Mouse (Mus musculus) CH12.LX (cell line): ENCODE results near the gene Dapk3. TPM values are rescaled to one million over a fixed set of nuclear protein-coding genes. Genes with fewer than 3 reads are reported as not detected.
A peak's percentile ranks its signal among the peaks of the same experiment; 100 is the strongest.

Source experiments
- DNase-seq: peaks from one replicate; pipeline ENCODE4 v3.0.0-alpha.2; 2013; ENCODE audit errors: extremely low read depth
- H3K27ac ChIP-seq: 2 replicates; pipeline ENCODE4 v1.5.1; 2012; ENCODE audit warnings: low read depth, mild to moderate bottlenecking, control low read depth, moderate library complexity; ENCODE audit not compliant: insufficient read depth
- H3K27me3 ChIP-seq: replicated peaks from 2 replicates; pipeline ENCODE3; 2012; ENCODE audit warnings: inconsistent platforms
- H3K36me3 ChIP-seq, 2 experiments: replicated peaks in 1 of 2; 2 replicates each; pipeline versions ENCODE3 to v1.6.1; 2012; ENCODE audit warnings: inconsistent platforms in 1 of 2, low read length in 1 of 2, mild to moderate bottlenecking in 1 of 2, mixed read lengths in 1 of 2, moderate library complexity in 1 of 2; ENCODE audit not compliant: control insufficient read depth in 1 of 2, insufficient read depth in 1 of 2
- H3K4me1 ChIP-seq, 2 experiments: 2 replicates each; pipeline ENCODE4 v1.6.1; 2012; ENCODE audit warnings: inconsistent platforms in 1 of 2, moderate library complexity in 1 of 2; ENCODE audit not compliant: insufficient read depth in 2 of 2, control insufficient read depth in 1 of 2
- H3K4me2 ChIP-seq: 2 replicates; pipeline ENCODE4 v1.6.1; 2012; ENCODE audit warnings: low read depth, mild to moderate bottlenecking, control low read depth; ENCODE audit not compliant: poor library complexity, insufficient read depth, severe bottlenecking
- H3K4me3 ChIP-seq, 3 experiments: fragments of 150-350 bp in 1 of 3; sonication (generic) in 1 of 3; replicated peaks in 1 of 3; 2 replicates each; pipeline versions ENCODE3 to v1.5.1; 2011 to 2012; ENCODE audit warnings: low read depth in 2 of 3, low read length in 2 of 3, mild to moderate bottlenecking in 2 of 3, moderate library complexity in 2 of 3, control low read depth in 1 of 3, improper control_type of control experiment in 1 of 3, inconsistent platforms in 1 of 3, mixed read lengths in 1 of 3; ENCODE audit not compliant: poor library complexity in 1 of 3
- H3K79me2 ChIP-seq: replicated peaks from 2 replicates; pipeline ENCODE4 v1.6.1; 2012; ENCODE audit warnings: mild to moderate bottlenecking, moderate library complexity; ENCODE audit not compliant: control insufficient read depth, poor library complexity, insufficient read depth, severe bottlenecking; ENCODE audit errors: extremely low read depth
- H3K9ac ChIP-seq: 2 replicates; pipeline ENCODE4 v1.6.1; 2012; ENCODE audit warnings: low read depth, mild to moderate bottlenecking, control low read depth, moderate library complexity; ENCODE audit not compliant: insufficient read depth
- H3K9me3 ChIP-seq: replicated peaks from 2 replicates; pipeline ENCODE3; 2012; ENCODE audit warnings: low read length, inconsistent platforms, mixed read lengths
- BHLHE40 ChIP-seq: IDR thresholded peaks from 2 replicates; pipeline ENCODE4 v1.6.1; 2011; ENCODE audit warnings: mild to moderate bottlenecking, low read depth, low read length, improper control_type of control experiment
- CHD1 ChIP-seq: IDR thresholded peaks from 2 replicates; pipeline ENCODE4 v1.6.1; 2012; ENCODE audit warnings: low read depth, low read length, improper control_type of control experiment, inconsistent platforms
- CHD2 ChIP-seq: IDR thresholded peaks from 2 replicates; pipeline ENCODE4 v1.6.1; 2011; ENCODE audit warnings: low read length, improper control_type of control experiment
- ELF1 ChIP-seq: IDR thresholded peaks from 2 replicates; pipeline ENCODE4 v1.6.1; 2014; ENCODE audit warnings: low read depth, mild to moderate bottlenecking, inconsistent platforms, low read length, improper control_type of control experiment
- GABPA ChIP-seq: IDR thresholded peaks from 2 replicates; pipeline ENCODE4 v1.6.1; 2012; ENCODE audit warnings: low read depth, low read length, improper control_type of control experiment, inconsistent platforms; ENCODE audit not compliant: insufficient replicate concordance
- HCFC1 ChIP-seq: IDR thresholded peaks from 2 replicates; pipeline ENCODE4 v1.6.1; 2012; ENCODE audit warnings: low read depth, mild to moderate bottlenecking, inconsistent platforms, low read length, improper control_type of control experiment
- IRF4 ChIP-seq: IDR thresholded peaks from 2 replicates; pipeline ENCODE4 v1.6.1; 2014; ENCODE audit warnings: low read depth, mild to moderate bottlenecking, inconsistent platforms, low read length, improper control_type of control experiment
- KAT2A ChIP-seq: IDR thresholded peaks from 2 replicates; pipeline ENCODE4 v1.6.1; 2012; ENCODE audit warnings: low read length, improper control_type of control experiment, inconsistent platforms; ENCODE audit not compliant: insufficient replicate concordance
- MAZ ChIP-seq: IDR thresholded peaks from 2 replicates; pipeline ENCODE4 v1.6.1; 2012; ENCODE audit warnings: low read depth, mild to moderate bottlenecking, inconsistent platforms, low read length, improper control_type of control experiment, moderate library complexity
- MEF2A ChIP-seq: IDR thresholded peaks from 2 replicates; pipeline ENCODE4 v1.6.1; 2014; ENCODE audit warnings: low read depth, mild to moderate bottlenecking, inconsistent platforms, low read length, improper control_type of control experiment, borderline replicate concordance
- MXI1 ChIP-seq: IDR thresholded peaks from 2 replicates; pipeline ENCODE4 v1.6.1; 2011; ENCODE audit warnings: mild to moderate bottlenecking, low read depth, low read length, improper control_type of control experiment
- MYC ChIP-seq: IDR thresholded peaks from 2 replicates; pipeline ENCODE4 v1.6.1; 2011; ENCODE audit warnings: low read depth, mild to moderate bottlenecking, improper control_type of control experiment, low read length
- NELFE ChIP-seq: IDR thresholded peaks from 2 replicates; pipeline ENCODE4 v1.6.1; 2011; ENCODE audit warnings: low read depth, low read length, improper control_type of control experiment
- NRF1 ChIP-seq: IDR thresholded peaks from 2 replicates; pipeline ENCODE4 v1.6.1; 2014; ENCODE audit warnings: low read depth, mild to moderate bottlenecking, inconsistent platforms, low read length, improper control_type of control experiment, moderate library complexity
- PAX5 ChIP-seq: IDR thresholded peaks from 2 replicates; pipeline ENCODE4 v1.6.1; 2012; ENCODE audit warnings: low read length, inconsistent platforms, mixed read lengths
- POLR2A ChIP-seq: IDR thresholded peaks from 2 replicates; pipeline ENCODE4 v1.6.1; 2011; ENCODE audit warnings: low read depth, mild to moderate bottlenecking, improper control_type of control experiment, low read length
- RCOR1 ChIP-seq: conservative IDR thresholded peaks from 2 replicates; pipeline ENCODE4 v1.6.1; 2012; ENCODE audit warnings: low read depth, mild to moderate bottlenecking, inconsistent platforms, low read length, improper control_type of control experiment
- SIN3A ChIP-seq: IDR thresholded peaks from 2 replicates; pipeline ENCODE4 v1.6.1; 2012; ENCODE audit warnings: low read length, improper control_type of control experiment, inconsistent platforms
- SMC3 ChIP-seq: IDR thresholded peaks from 2 replicates; pipeline ENCODE4 v1.6.1; 2011; ENCODE audit warnings: low read depth, low read length, improper control_type of control experiment
- TCF12 ChIP-seq: IDR thresholded peaks from 2 replicates; pipeline ENCODE4 v1.6.1; 2014; ENCODE audit warnings: low read depth, mild to moderate bottlenecking, inconsistent platforms, low read length, improper control_type of control experiment
- UBTF ChIP-seq: IDR thresholded peaks from 2 replicates; pipeline ENCODE4 v1.6.1; 2012; ENCODE audit warnings: low read depth, mild to moderate bottlenecking, inconsistent platforms, low read length, improper control_type of control experiment, moderate library complexity
- USF1 ChIP-seq: IDR thresholded peaks from 2 replicates; pipeline ENCODE4 v1.6.1; 2014; ENCODE audit warnings: low read depth, mild to moderate bottlenecking, inconsistent platforms, low read length, improper control_type of control experiment
- USF2 ChIP-seq: conservative IDR thresholded peaks from 2 replicates; pipeline ENCODE4 v1.6.1; 2011; ENCODE audit warnings: low read depth, low read length, improper control_type of control experiment
- ZC3H11A ChIP-seq: IDR thresholded peaks from 2 replicates; pipeline ENCODE4 v1.6.1; 2012; ENCODE audit warnings: low read depth, mild to moderate bottlenecking, inconsistent platforms, low read length, improper control_type of control experiment
- ZKSCAN1 ChIP-seq: IDR thresholded peaks from 2 replicates; pipeline ENCODE4 v1.6.1; 2012; ENCODE audit warnings: low read depth, inconsistent platforms, low read length, improper control_type of control experiment, borderline replicate concordance
- ZMIZ1 ChIP-seq: IDR thresholded peaks from 2 replicates; pipeline ENCODE4 v1.6.1; 2012; ENCODE audit warnings: low read depth, mild to moderate bottlenecking, inconsistent platforms, low read length, improper control_type of control experiment
- ZNF384 ChIP-seq: IDR thresholded peaks from 2 replicates; pipeline ENCODE4 v1.6.1; 2012; ENCODE audit warnings: low read depth, low read length, improper control_type of control experiment, inconsistent platforms
- dilution Hi-C: fragments of 300-500 bp; cut with MboI; formaldehyde crosslinking; loops from 2 replicates; pipeline ENCODE4 v1.14.3; 2020; ENCODE audit warnings: low sequenced_read_pairs; ENCODE audit not compliant: extremely low pct_unique_long_range_greater_than_20kb, extremely low pct_ligation_motif_present
- in situ Hi-C: fragments of 300-500 bp; cut with MboI; formaldehyde crosslinking; loops from 3 replicates; pipeline ENCODE4 v1.14.3; 2019; ENCODE audit warnings: low sequenced_read_pairs, low pct_ligation_motif_present, low pct_unique_long_range_greater_than_20kb, mixed read lengths
- polyA plus RNA-seq: library from polyadenylated mRNA; unstranded; fragments of >175 nt; gene quantifications from 2 replicates; pipeline ENCODE4 v1.2.1, GENCODE M21; 2012; ENCODE audit warnings: low read depth; ENCODE audit not compliant: insufficient read length
- total RNA-seq, 2 experiments: library from RNA; depleted of rRNA; stranded (reverse); fragments of 300-350 nt in 1 of 2; fragments of >200 nt in 1 of 2; gene quantifications; 2 replicates each; pipeline ENCODE4 v1.2.3; 2012 to 2014

Gene Dapk3
- total and polyA plus RNA-seq, 3 experiments: 25.4 to 46.2 (median 44.5) TPM

GRCm38 (mm10) chr10:81137252-81138130 lies 45.3 kb upstream of the Dapk3 start:
- Histone ChIP-seq H3K36me3 (peaks cover 0 to 22% of the 10 kb centered on the region in 2 experiments), H3K4me3 (peak overlapping the region; percentile 85 to 90 (median 87)), H3K9me3 (no peaks in the 10 kb centered on the region), H3K27ac (peak overlapping the region; percentile 82), H3K79me2 (peaks cover 46% of the 10 kb centered on the region)
- in situ Hi-C loops: no loop called here
- peak; percentile 96 for DNase-seq
- no peak for TF ChIP-seq PAX5
- peak; percentile 42; the same call in 1 of the 2 replicates for TF ChIP-seq SIN3A
- TF ChIP-seq MEF2A: peak; percentile 73
- no peak for TF ChIP-seq NRF1
- peak; percentile 83 for TF ChIP-seq POLR2A
- TF ChIP-seq USF1: no peak
- TF ChIP-seq UBTF: peak; percentile 100
- peak; percentile 67 for TF ChIP-seq ELF1
- TF ChIP-seq KAT2A: peak; percentile 87; the same call in 1 of the 2 replicates
- TF ChIP-seq NELFE: peak; percentile 64; the same call in 1 of the 2 replicates
- peak; percentile 60 for TF ChIP-seq ZMIZ1
- TF ChIP-seq CHD2: peak; percentile 77
- TF ChIP-seq MYC: peak; percentile 79
- TF ChIP-seq ZNF384: peak; percentile 99
- TF ChIP-seq SMC3: no peak
- no peak for TF ChIP-seq CHD1
- no peak for TF ChIP-seq MXI1
- peak; percentile 98 for TF ChIP-seq MAZ
- TF ChIP-seq IRF4: peak; percentile 5; the same call in 1 of the 2 replicates
- TF ChIP-seq USF2: no peak
- TF ChIP-seq ZKSCAN1: peak; percentile 46; the same call in 1 of the 2 replicates
- peak; percentile 37; the same call in 1 of the 2 replicates for TF ChIP-seq GABPA
- 0 out of 2 replicates have a peak, but pooled peaks have one; percentile 23 for TF ChIP-seq RCOR1
- no peak; the same call in 1 of the 2 replicates for TF ChIP-seq BHLHE40
- TF ChIP-seq HCFC1: peak; percentile 93
- TF ChIP-seq ZC3H11A: no peak
- TF ChIP-seq TCF12: peak; percentile 50
- TF ChIP-seq, all 38 proteins: peak for 18
- Histone ChIP-seq H3K27me3 (no peaks in the 10 kb centered on the region), H3K4me2 (no peak overlapping the region; the same call in 1 of the 2 replicates), H3K4me1 (peaks cover 19 to 52% of the 10 kb centered on the region in 2 experiments), H3K9ac (peak overlapping the region; percentile 100)
- dilution Hi-C loops: no loop called here
